Mouse (Mus musculus): ENCODE measurements at regions not wholly inside any gene's neighbourhood (a gene's known extent, or its start where the extent isn't known, plus 50 kb on each side); places are given as distances from the start of the nearest gene placed in this dataset.

GRCm38 (mm10) chr13:37666207-37667003 is 111.8 kb upstream of the Rreb1 start:
- no peak for DNase-seq

GRCm38 (mm10) chr13:37667386-37667785 is 110.8 kb upstream of the Rreb1 start:
- no peak for DNase-seq

- DNase-seq, result no peak
Observed at GRCm38 (mm10) chr13:37667871-37668270, 110.3 kb upstream of the Rreb1 start.

GRCm38 (mm10) chr13:37671109-37671508 is 107.1 kb upstream of the Rreb1 start:
- DNase-seq, result no peak

GRCm38 (mm10) chr13:37674676-37675350 is 103.4 kb upstream of the Rreb1 start:
- DNase-seq, result peak; percentile 36

GRCm38 (mm10) chr13:37675718-37676117 is 102.5 kb upstream of the Rreb1 start:
- peak; percentile 29 for DNase-seq

GRCm38 (mm10) chr13:37676912-37677311 is 101.3 kb upstream of the Rreb1 start:
- no peak for DNase-seq

- no peak for DNase-seq
Observed at GRCm38 (mm10) chr13:37678251-37678650, 99.9 kb upstream of the Rreb1 start.

GRCm38 (mm10) chr13:37678772-37679171 is 99.4 kb upstream of the Rreb1 start:
- no peak for DNase-seq

GRCm38 (mm10) chr13:37680837-37681619 is 97.2 kb upstream of the Rreb1 start:
- DNase-seq, result no peak

- DNase-seq, result no peak
Observed at GRCm38 (mm10) chr13:37683045-37683679, 95.0 kb upstream of the Rreb1 start.

GRCm38 (mm10) chr13:37685617-37686016 is 92.6 kb upstream of the Rreb1 start:
- DNase-seq, result no peak

- no peak for DNase-seq
Observed at GRCm38 (mm10) chr13:37686109-37686508, 92.1 kb upstream of the Rreb1 start.

GRCm38 (mm10) chr13:37689127-37689777 is 88.9 kb upstream of the Rreb1 start:
- DNase-seq, result no peak

- peak; percentile 77 for DNase-seq
Observed at GRCm38 (mm10) chr13:37691855-37692445, 86.2 kb upstream of the Rreb1 start.

- no peak for DNase-seq
Observed at GRCm38 (mm10) chr13:37693617-37694016, 84.6 kb upstream of the Rreb1 start.

GRCm38 (mm10) chr13:37704475-37704874 is 73.7 kb upstream of the Rreb1 start:
- DNase-seq, result peak; percentile 18

GRCm38 (mm10) chr13:37705482-37705881 is 72.7 kb upstream of the Rreb1 start:
- DNase-seq, result no peak

- DNase-seq, result peak; percentile 37
Observed at GRCm38 (mm10) chr13:37710913-37711312, 67.3 kb upstream of the Rreb1 start.

GRCm38 (mm10) chr13:37712908-37713496 is 65.2 kb upstream of the Rreb1 start:
- no peak for DNase-seq

- no peak for DNase-seq
Observed at GRCm38 (mm10) chr13:37715058-37715712, 63.0 kb upstream of the Rreb1 start.
